Mouse (Mus musculus): ENCODE data around the gene Hipk1. TPM values are rescaled to one million over a fixed set of nuclear protein-coding genes. Genes with fewer than 3 reads are reported as not detected.

Hipk1 gene
- total RNA-seq, 1 experiment: 21.8 TPM

GRCm38 (mm10) chr3:103755351-103755750 lies 36.0 kb downstream of the Hipk1 start:
- H3K36me3 ChIP-seq (ENCODE audit: control insufficient read depth, insufficient read depth, low read length, poor library complexity, severe bottlenecking): peaks cover 13% of the 10 kb centered on the region
- H3K4me3 ChIP-seq (ENCODE audit: insufficient read depth in 1 of 2, low read depth in 1 of 2, low read length in 2 of 2, poor library complexity in 1 of 2, severe bottlenecking in 1 of 2): no peak overlapping the region
- no peak overlapping the region for H3K9ac ChIP-seq (ENCODE audit: insufficient read depth, low read depth, low read length, poor library complexity, severe bottlenecking)
- DNase-seq (ENCODE audit: low read depth, low spot score): no peak
- no peak for TF ChIP-seq HCFC1 (IDR thresholded peaks at IDR 0.05; ENCODE audit: borderline replicate concordance, insufficient read depth, low read length)
- no peak for TF ChIP-seq MAFK (IDR thresholded peaks at IDR 0.05; ENCODE audit: insufficient read depth, low read depth, low read length)
- TF ChIP-seq ZNF384 (IDR thresholded peaks at IDR 0.05; ENCODE audit: low read depth, low read length): no peak
- TF ChIP-seq ZC3H11A (IDR thresholded peaks at IDR 0.05; ENCODE audit: borderline replicate concordance, low read depth, low read length): no peak
- no peak for TF ChIP-seq CHD2 (IDR thresholded peaks at IDR 0.05; ENCODE audit: low read depth, low read length)
- in situ Hi-C loops (cut with MboI; ENCODE audit: low sequenced_read_pairs in 2 of 2, unreplicated experiment in 2 of 2): no loop called here
- no peaks in the 10 kb centered on the region for H3K9me3 ChIP-seq (ENCODE audit: control insufficient read depth, insufficient read depth, low read depth, low read length)
- no peaks in the 10 kb centered on the region for H3K4me1 ChIP-seq (ENCODE audit: control insufficient read depth in 2 of 2, insufficient read depth in 2 of 2, low read length in 2 of 2, poor library complexity in 1 of 2)
- no peak overlapping the region for H3K27ac ChIP-seq (ENCODE audit: insufficient read depth, low read depth, low read length, poor library complexity, severe bottlenecking)

- Histone ChIP-seq H3K4me1 (ENCODE audit: control insufficient read depth in 2 of 2, insufficient read depth in 2 of 2, low read length in 2 of 2, poor library complexity in 1 of 2) (no peaks in the 10 kb centered on the region), H3K27ac (ENCODE audit: insufficient read depth, low read depth, low read length, poor library complexity, severe bottlenecking) (no peak overlapping the region), H3K9me3 (ENCODE audit: control insufficient read depth, insufficient read depth, low read depth, low read length) (no peaks in the 10 kb centered on the region), H3K36me3 (ENCODE audit: control insufficient read depth, insufficient read depth, low read length, poor library complexity, severe bottlenecking) (peaks cover 15% of the 10 kb centered on the region), H3K9ac (ENCODE audit: insufficient read depth, low read depth, low read length, poor library complexity, severe bottlenecking) (no peak overlapping the region), H3K4me3 (ENCODE audit: insufficient read depth in 1 of 2, low read depth in 1 of 2, low read length in 2 of 2, poor library complexity in 1 of 2, severe bottlenecking in 1 of 2) (no peak overlapping the region)
- in situ Hi-C loops (cut with MboI; ENCODE audit: low sequenced_read_pairs in 2 of 2, unreplicated experiment in 2 of 2): no loop called here
- TF ChIP-seq MAFK (IDR thresholded peaks at IDR 0.05; ENCODE audit: insufficient read depth, low read depth, low read length) (no peak), ZNF384 (IDR thresholded peaks at IDR 0.05; ENCODE audit: low read depth, low read length) (no peak), CHD2 (IDR thresholded peaks at IDR 0.05; ENCODE audit: low read depth, low read length) (no peak), HCFC1 (IDR thresholded peaks at IDR 0.05; ENCODE audit: borderline replicate concordance, insufficient read depth, low read length) (no peak), ZC3H11A (IDR thresholded peaks at IDR 0.05; ENCODE audit: borderline replicate concordance, low read depth, low read length) (no peak)
- DNase-seq (ENCODE audit: low read depth, low spot score): no peak
Observed at GRCm38 (mm10) chr3:103751558-103751957, 39.8 kb downstream of the Hipk1 start.

DNA sequence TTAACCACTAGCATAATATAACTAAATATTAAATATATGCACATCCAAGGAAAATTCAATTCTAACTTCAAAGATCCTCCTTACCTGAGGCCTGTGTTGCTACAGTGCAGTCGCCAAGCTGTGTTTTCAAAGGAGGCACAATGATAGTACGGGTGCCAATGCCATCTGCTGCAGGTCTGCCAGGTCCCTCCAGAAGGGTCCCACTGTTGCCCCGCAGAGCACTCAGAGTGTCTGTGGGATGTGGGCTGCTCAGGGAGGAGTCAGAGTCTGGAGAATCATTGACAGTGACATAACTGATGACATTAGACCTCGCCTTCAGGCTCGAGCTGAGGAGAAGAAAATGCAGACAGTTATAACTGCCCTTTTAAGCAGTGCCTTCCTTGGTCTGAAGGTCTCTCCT lies 44.7 kb downstream of the Hipk1 start:
- Histone ChIP-seq H3K4me3 (ENCODE audit: insufficient read depth in 1 of 2, low read depth in 1 of 2, low read length in 2 of 2, poor library complexity in 1 of 2, severe bottlenecking in 1 of 2) (no peak overlapping the region), H3K36me3 (ENCODE audit: control insufficient read depth, insufficient read depth, low read length, poor library complexity, severe bottlenecking) (peaks cover 32% of the 10 kb centered on the region), H3K4me1 (ENCODE audit: control insufficient read depth in 2 of 2, insufficient read depth in 2 of 2, low read length in 2 of 2, poor library complexity in 1 of 2) (no peaks in the 10 kb centered on the region), H3K9ac (ENCODE audit: insufficient read depth, low read depth, low read length, poor library complexity, severe bottlenecking) (no peak overlapping the region), H3K9me3 (ENCODE audit: control insufficient read depth, insufficient read depth, low read depth, low read length) (no peaks in the 10 kb centered on the region), H3K27ac (ENCODE audit: insufficient read depth, low read depth, low read length, poor library complexity, severe bottlenecking) (no peak overlapping the region)
- in situ Hi-C loops (cut with MboI; ENCODE audit: low sequenced_read_pairs in 2 of 2, unreplicated experiment in 2 of 2): no loop called here
- no peak for TF ChIP-seq CHD2 (IDR thresholded peaks at IDR 0.05; ENCODE audit: low read depth, low read length)
- no peak for DNase-seq (ENCODE audit: low read depth, low spot score)

DNA sequence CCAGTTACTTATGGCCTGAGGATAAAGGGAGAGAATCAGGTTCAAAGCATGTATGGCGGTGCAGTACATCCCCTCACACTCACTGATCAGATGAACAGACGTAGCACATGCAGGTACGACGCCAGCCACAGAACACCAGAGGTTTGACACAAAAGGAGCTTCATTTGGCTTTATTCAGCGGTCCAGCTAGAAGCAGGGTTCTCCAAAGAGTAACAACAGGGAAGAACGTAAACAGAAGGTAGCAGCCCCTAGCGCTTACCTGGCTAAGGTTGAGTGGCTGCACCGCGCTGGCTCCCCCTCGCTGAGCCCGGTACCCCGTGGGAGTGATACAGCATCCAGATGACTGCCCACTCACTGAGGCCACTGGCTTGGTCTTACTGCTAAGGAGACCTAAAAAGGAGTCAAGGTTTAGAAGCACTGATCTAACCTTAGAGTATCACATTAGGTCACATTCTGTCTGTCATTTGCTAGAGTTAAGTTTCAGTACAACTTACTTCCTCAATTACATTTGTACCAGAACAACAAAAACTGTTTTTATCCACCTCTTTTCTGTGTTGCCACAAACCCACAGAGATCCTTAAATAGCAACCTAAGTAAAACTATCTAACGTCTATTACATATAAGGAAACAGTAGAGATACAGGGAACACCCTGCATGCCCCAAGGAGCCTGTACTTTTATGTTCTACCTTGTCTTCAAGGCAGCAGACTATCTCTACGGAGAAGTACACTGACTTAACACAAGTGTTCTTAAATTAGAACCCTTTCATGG lies 46.2 kb downstream of the Hipk1 start:
- Histone ChIP-seq H3K9me3 (ENCODE audit: control insufficient read depth, insufficient read depth, low read depth, low read length) (no peaks in the 10 kb centered on the region), H3K36me3 (ENCODE audit: control insufficient read depth, insufficient read depth, low read length, poor library complexity, severe bottlenecking) (peaks cover 32% of the 10 kb centered on the region), H3K4me1 (ENCODE audit: control insufficient read depth in 2 of 2, insufficient read depth in 2 of 2, low read length in 2 of 2, poor library complexity in 1 of 2) (no peaks in the 10 kb centered on the region), H3K27ac (ENCODE audit: insufficient read depth, low read depth, low read length, poor library complexity, severe bottlenecking) (no peak overlapping the region), H3K4me3 (ENCODE audit: insufficient read depth in 1 of 2, low read depth in 1 of 2, low read length in 2 of 2, poor library complexity in 1 of 2, severe bottlenecking in 1 of 2) (no peak overlapping the region), H3K9ac (ENCODE audit: insufficient read depth, low read depth, low read length, poor library complexity, severe bottlenecking) (no peak overlapping the region)
- in situ Hi-C loops (cut with MboI; ENCODE audit: low sequenced_read_pairs in 2 of 2, unreplicated experiment in 2 of 2): no loop called here
- no peak for DNase-seq (ENCODE audit: low read depth, low spot score)
- TF ChIP-seq MAFK (IDR thresholded peaks at IDR 0.05; ENCODE audit: insufficient read depth, low read depth, low read length) (no peak), ZNF384 (IDR thresholded peaks at IDR 0.05; ENCODE audit: low read depth, low read length) (no peak), ZC3H11A (IDR thresholded peaks at IDR 0.05; ENCODE audit: borderline replicate concordance, low read depth, low read length) (no peak), HCFC1 (IDR thresholded peaks at IDR 0.05; ENCODE audit: borderline replicate concordance, insufficient read depth, low read length) (no peak), CHD2 (IDR thresholded peaks at IDR 0.05; ENCODE audit: low read depth, low read length) (no peak)

DNA sequence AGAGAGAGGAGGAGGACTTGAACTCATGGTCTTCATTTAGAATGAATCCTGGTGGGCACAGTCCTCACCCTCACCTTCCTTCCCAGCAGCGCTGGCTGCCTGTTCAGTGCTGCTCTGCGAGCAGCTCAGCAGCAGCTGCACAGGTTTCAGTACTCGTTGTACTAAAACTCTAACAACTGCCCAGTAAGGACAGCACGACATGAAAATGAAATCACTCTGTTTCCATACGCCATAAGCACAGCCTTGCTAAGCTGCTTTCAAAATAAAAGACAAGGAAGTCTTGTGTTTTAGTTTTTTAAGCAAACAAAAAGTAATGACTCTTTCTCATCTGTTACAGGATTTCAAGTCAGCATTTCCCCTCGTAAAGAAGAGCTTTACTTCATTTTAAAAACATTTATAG lies 48.2 kb downstream of the Hipk1 start:
- Histone ChIP-seq H3K36me3 (ENCODE audit: control insufficient read depth, insufficient read depth, low read length, poor library complexity, severe bottlenecking) (peaks cover 24% of the 10 kb centered on the region; the same call in 1 of the 2 replicates), H3K4me3 (ENCODE audit: insufficient read depth in 1 of 2, low read depth in 1 of 2, low read length in 2 of 2, poor library complexity in 1 of 2, severe bottlenecking in 1 of 2) (no peak overlapping the region)

More for the DNA sequence above, 48.2 kb downstream of the Hipk1 start:
- in situ Hi-C loops (cut with MboI; ENCODE audit: low sequenced_read_pairs in 2 of 2, unreplicated experiment in 2 of 2): no loop called here
- no peak for TF ChIP-seq ZC3H11A (IDR thresholded peaks at IDR 0.05; ENCODE audit: borderline replicate concordance, low read depth, low read length)
- TF ChIP-seq ZNF384 (IDR thresholded peaks at IDR 0.05; ENCODE audit: low read depth, low read length): no peak
- TF ChIP-seq MAFK (IDR thresholded peaks at IDR 0.05; ENCODE audit: insufficient read depth, low read depth, low read length): no peak
- no peak for TF ChIP-seq CHD2 (IDR thresholded peaks at IDR 0.05; ENCODE audit: low read depth, low read length)
- TF ChIP-seq HCFC1 (IDR thresholded peaks at IDR 0.05; ENCODE audit: borderline replicate concordance, insufficient read depth, low read length): no peak
- DNase-seq (ENCODE audit: low read depth, low spot score): no peak
- H3K27ac ChIP-seq (ENCODE audit: insufficient read depth, low read depth, low read length, poor library complexity, severe bottlenecking): no peak overlapping the region
- no peak overlapping the region for H3K9ac ChIP-seq (ENCODE audit: insufficient read depth, low read depth, low read length, poor library complexity, severe bottlenecking)
- no peaks in the 10 kb centered on the region for H3K4me1 ChIP-seq (ENCODE audit: control insufficient read depth in 2 of 2, insufficient read depth in 2 of 2, low read length in 2 of 2, poor library complexity in 1 of 2)
- no peaks in the 10 kb centered on the region for H3K9me3 ChIP-seq (ENCODE audit: control insufficient read depth, insufficient read depth, low read depth, low read length)

Measured in ES-E14 (cell line).